In genomic region chr6:94622983-94623382, GRCm38 (mm10) we compare ENCODE assay signal across 8 mouse cellular contexts.
DNase-seq lines count a peak whose midpoint lies in the region; ATAC-seq lines count a peak whose summit lies in the region.
"Had no signal": no experiment of that assay in that cellular context is flagged by ENCODE, and none has a peak within 500 bp of the region (broad histone marks: within the 10 kb centered on the region; RNA-seq: fewer than 3 reads in every experiment).

No protein-coding gene starts in this region.

- no peak overlapping the region for H3K4me3 ChIP-seq in lung, embryonic 15.5 days
- H3K4me3 ChIP-seq: heart, embryonic 13.5 days had no signal

- WGBS in lung, embryonic 15.5 days, result 74% methylated on average over 4 of the region's 4 CpGs

- H3K9ac ChIP-seq in lung, embryonic 15.5 days, result no peak overlapping the region
- H3K9ac ChIP-seq: heart, embryonic 13.5 days had no signal

- peak; percentile 56; the same call in 1 of the 2 replicates for ATAC-seq in erythroid progenitor cell, adult 5-6 weeks (replicated peaks; ENCODE audit: low FRiP score, poor library complexity, severe bottlenecking)
- ATAC-seq in lung, embryonic 15.5 days (ENCODE audit: borderline replicate concordance, extremely low read depth, low FRiP score, low TSS enrichment), result peak; percentile 51; the same call in 1 of the 2 replicates

- H3K27ac ChIP-seq in lung, embryonic 15.5 days, result no peak overlapping the region

- no peaks in the 10 kb centered on the region for H3K4me1 ChIP-seq in lung, embryonic 15.5 days

- DNase-seq in ES-CJ7 (ENCODE audit: low read depth, low spot score), result peak; percentile 76
- DNase-seq in adrenal gland, postnatal 14 days, result peak; percentile 79
- DNase-seq in heart, postnatal 25 days (ENCODE audit: low spot score), result peak; percentile 34
- DNase-seq in layer of hippocampus, adult 11-12 months (ENCODE audit: low spot score), result peak; percentile 75
- DNase-seq in right cerebral cortex, adult 18-20 months, result peak; percentile 62

- intact Hi-C loops in heart, postnatal 25 days (cut with DNase I), result loop anchor here (2.0 to 10.0 kb wide), 4 partner anchors 74 to 364 kb away; no protein-coding TSS in a partner anchor

- H3K27me3 ChIP-seq in lung, embryonic 15.5 days, result no peaks in the 10 kb centered on the region
- H3K27me3 ChIP-seq: heart, embryonic 13.5 days had no signal

- H3K36me3 ChIP-seq in lung, embryonic 15.5 days, result peaks cover 36% of the 10 kb centered on the region

- H3K4me2 ChIP-seq in lung, embryonic 15.5 days, result no peak overlapping the region
- H3K4me2 ChIP-seq: heart, embryonic 13.5 days had no signal

- H3K9me3 ChIP-seq in lung, embryonic 15.5 days, result no peaks in the 10 kb centered on the region
- H3K9me3 ChIP-seq: heart, embryonic 13.5 days had no signal
